Mouse (Mus musculus): ENCODE results near the gene Il6st. TPM values are rescaled to one million over a fixed set of nuclear protein-coding genes. Genes with fewer than 3 reads are reported as not detected.

Il6st gene
- polyA plus RNA-seq, 1 experiment from 2014 or later = 40.4 TPM

GRCm38 (mm10) chr13:112457366-112457765 is 6.5 kb upstream of the Il6st start:
- WGBS = 75% methylated on average over 6 of the region's 6 CpGs
- Histone ChIP-seq H3K27me3 (no peaks in the 10 kb centered on the region), H3K4me3 (no peak overlapping the region), H3K4me1 (no peaks in the 10 kb centered on the region), H3K9ac (no peak overlapping the region), H3K9me3 (replicated peaks) (no peaks in the 10 kb centered on the region), H3K27ac (no peak overlapping the region), H3K4me2 (replicated peaks) (no peak overlapping the region), H3K36me3 (no peaks in the 10 kb centered on the region)
- ATAC-seq (ENCODE audit: low FRiP score) = no peak

- Histone ChIP-seq H3K4me2 (replicated peaks) (no peak overlapping the region), H3K27ac (no peak overlapping the region), H3K36me3 (no peaks in the 10 kb centered on the region), H3K9me3 (replicated peaks) (no peaks in the 10 kb centered on the region), H3K27me3 (no peaks in the 10 kb centered on the region), H3K4me1 (no peaks in the 10 kb centered on the region), H3K4me3 (no peak overlapping the region), H3K9ac (no peak overlapping the region)
- ATAC-seq (ENCODE audit: low FRiP score) = no peak
- WGBS = 80% methylated on average over 4 of the region's 4 CpGs
Observed at GRCm38 (mm10) chr13:112458016-112458415, 5.9 kb upstream of the Il6st start.

GRCm38 (mm10) chr13:112458435-112459018 is 5.3 kb upstream of the Il6st start:
- H3K9me3 ChIP-seq (replicated peaks) = no peaks in the 10 kb centered on the region
- ATAC-seq (ENCODE audit: low FRiP score) = no peak
- 92% methylated on average over 11 of the region's 11 CpGs for WGBS
- peaks cover 4% of the 10 kb centered on the region; the same call in 1 of the 2 replicates for H3K4me1 ChIP-seq
- H3K27me3 ChIP-seq = no peaks in the 10 kb centered on the region
- H3K36me3 ChIP-seq = no peaks in the 10 kb centered on the region
- no peak overlapping the region for H3K9ac ChIP-seq
- no peak overlapping the region for H3K4me3 ChIP-seq
- no peak overlapping the region for H3K27ac ChIP-seq
- no peak overlapping the region for H3K4me2 ChIP-seq (replicated peaks)

GRCm38 (mm10) chr13:112459956-112460355 is 3.9 kb upstream of the Il6st start:
- no peak overlapping the region for H3K4me2 ChIP-seq (replicated peaks)
- no peak overlapping the region for H3K27ac ChIP-seq
- no peak for ATAC-seq (ENCODE audit: low FRiP score)
- H3K4me3 ChIP-seq = no peak overlapping the region
- no peaks in the 10 kb centered on the region for H3K36me3 ChIP-seq
- H3K9ac ChIP-seq = no peak overlapping the region
- H3K9me3 ChIP-seq (replicated peaks) = no peaks in the 10 kb centered on the region
- peaks cover 8% of the 10 kb centered on the region; the same call in 1 of the 2 replicates for H3K4me1 ChIP-seq
- no peaks in the 10 kb centered on the region for H3K27me3 ChIP-seq
- 86% methylated on average over 6 of the region's 6 CpGs for WGBS

- H3K9ac ChIP-seq = no peak overlapping the region
- H3K36me3 ChIP-seq = no peaks in the 10 kb centered on the region
- H3K4me1 ChIP-seq = peaks cover 16% of the 10 kb centered on the region; the same call in 1 of the 2 replicates
- H3K4me3 ChIP-seq = no peak overlapping the region
- no peaks in the 10 kb centered on the region for H3K9me3 ChIP-seq (replicated peaks)
- no peak for ATAC-seq (ENCODE audit: low FRiP score)
- H3K27ac ChIP-seq = no peak overlapping the region
- H3K4me2 ChIP-seq (replicated peaks) = no peak overlapping the region
- no peaks in the 10 kb centered on the region for H3K27me3 ChIP-seq
- 37% methylated on average over 6 of the region's 6 CpGs for WGBS
Observed at GRCm38 (mm10) chr13:112462411-112462987, 1.4 kb upstream of the Il6st start.

GRCm38 (mm10) chr13:112463337-112463802 is 500 bp upstream of the Il6st start:
- no peaks in the 10 kb centered on the region for H3K9me3 ChIP-seq (replicated peaks)
- H3K4me1 ChIP-seq = peaks cover 16% of the 10 kb centered on the region; the same call in 1 of the 2 replicates
- peak overlapping the region; percentile 82 for H3K4me2 ChIP-seq (replicated peaks)
- H3K27me3 ChIP-seq = no peaks in the 10 kb centered on the region
- 1% methylated on average over 17 of the region's 17 CpGs for WGBS
- no peaks in the 10 kb centered on the region for H3K36me3 ChIP-seq
- H3K4me3 ChIP-seq = peak overlapping the region; percentile 87
- peak; percentile 82 for ATAC-seq (ENCODE audit: low FRiP score)
- peak overlapping the region; percentile 62 for H3K9ac ChIP-seq
- peak overlapping the region; percentile 74 for H3K27ac ChIP-seq

GRCm38 (mm10) chr13:112464626-112465287 is 887 bp downstream of the Il6st start:
- no peak overlapping the region for H3K27ac ChIP-seq

GRCm38 (mm10) chr13:112465585-112465984 is 1.7 kb downstream of the Il6st start:
- Histone ChIP-seq H3K9ac (no peak overlapping the region), H3K36me3 (no peaks in the 10 kb centered on the region), H3K9me3 (replicated peaks) (no peaks in the 10 kb centered on the region), H3K27me3 (no peaks in the 10 kb centered on the region), H3K4me3 (no peak overlapping the region), H3K27ac (no peak overlapping the region), H3K4me1 (peaks cover 16% of the 10 kb centered on the region; the same call in 1 of the 2 replicates), H3K4me2 (replicated peaks) (peak overlapping the region; percentile 7; the same call in 1 of the 2 replicates)
- 57% methylated on average over 2 of the region's 2 CpGs for WGBS
- no peak for ATAC-seq (ENCODE audit: low FRiP score)

More at GRCm38 (mm10) chr13:112464626-112465287, 887 bp downstream of the Il6st start:
- no peaks in the 10 kb centered on the region for H3K27me3 ChIP-seq
- peak overlapping the region; percentile 82 for H3K4me2 ChIP-seq (replicated peaks)
- H3K9me3 ChIP-seq (replicated peaks) = no peaks in the 10 kb centered on the region
- H3K4me3 ChIP-seq = peak overlapping the region; percentile 87
- 7% methylated on average over 18 of the region's 18 CpGs for WGBS
- H3K36me3 ChIP-seq = no peaks in the 10 kb centered on the region
- peaks cover 16% of the 10 kb centered on the region; the same call in 1 of the 2 replicates for H3K4me1 ChIP-seq
- ATAC-seq (ENCODE audit: low FRiP score) = no peak
- H3K9ac ChIP-seq = peak overlapping the region; percentile 85

- ATAC-seq (ENCODE audit: low FRiP score) = no peak
- 88% methylated on average over 19 of the region's 19 CpGs for WGBS
- 0 out of 2 replicates have a peak overlapping the region, but pooled peaks have one; percentile 7 for H3K4me2 ChIP-seq (replicated peaks)
- H3K36me3 ChIP-seq = no peaks in the 10 kb centered on the region
- no peak overlapping the region for H3K4me3 ChIP-seq
- H3K27ac ChIP-seq = no peak overlapping the region
- no peaks in the 10 kb centered on the region for H3K27me3 ChIP-seq
- peaks cover 16% of the 10 kb centered on the region; the same call in 1 of the 2 replicates for H3K4me1 ChIP-seq
- no peaks in the 10 kb centered on the region for H3K9me3 ChIP-seq (replicated peaks)
- H3K9ac ChIP-seq = no peak overlapping the region
Observed at GRCm38 (mm10) chr13:112466136-112466945, 2.5 kb downstream of the Il6st start.

GRCm38 (mm10) chr13:112466946-112467255 is 3.0 kb downstream of the Il6st start:
- Histone ChIP-seq H3K4me2 (replicated peaks) (no peak overlapping the region), H3K27me3 (no peaks in the 10 kb centered on the region), H3K4me1 (peaks cover 16% of the 10 kb centered on the region; the same call in 1 of the 2 replicates), H3K9ac (no peak overlapping the region), H3K27ac (no peak overlapping the region), H3K9me3 (replicated peaks) (no peaks in the 10 kb centered on the region), H3K4me3 (no peak overlapping the region), H3K36me3 (no peaks in the 10 kb centered on the region)
- 78% methylated on average over 3 of the region's 3 CpGs for WGBS
- ATAC-seq (ENCODE audit: low FRiP score) = no peak

GRCm38 (mm10) chr13:112467384-112467783 is 3.5 kb downstream of the Il6st start:
- H3K27me3 ChIP-seq = no peaks in the 10 kb centered on the region
- H3K9me3 ChIP-seq (replicated peaks) = no peaks in the 10 kb centered on the region
- WGBS = 92% methylated on average over 9 of the region's 9 CpGs
- H3K4me3 ChIP-seq = no peak overlapping the region
- no peaks in the 10 kb centered on the region for H3K36me3 ChIP-seq
- no peak overlapping the region for H3K27ac ChIP-seq
- no peak overlapping the region for H3K9ac ChIP-seq
- ATAC-seq (ENCODE audit: low FRiP score) = no peak
- H3K4me1 ChIP-seq = peaks cover 16% of the 10 kb centered on the region; the same call in 1 of the 2 replicates
- H3K4me2 ChIP-seq (replicated peaks) = no peak overlapping the region

- Histone ChIP-seq H3K4me3 (no peak overlapping the region), H3K4me1 (peaks cover 12% of the 10 kb centered on the region; the same call in 1 of the 2 replicates), H3K4me2 (replicated peaks) (no peak overlapping the region), H3K9ac (no peak overlapping the region), H3K9me3 (replicated peaks) (no peaks in the 10 kb centered on the region), H3K27me3 (no peaks in the 10 kb centered on the region), H3K27ac (no peak overlapping the region), H3K36me3 (no peaks in the 10 kb centered on the region)
- ATAC-seq (ENCODE audit: low FRiP score) = no peak
- 84% methylated on average over 5 of the region's 5 CpGs for WGBS
Observed at GRCm38 (mm10) chr13:112469491-112469890, 5.6 kb downstream of the Il6st start.

Measured in hindbrain, embryonic 12.5 days (tissue).